Mouse (Mus musculus) MEL (cell line): ENCODE results near the gene Vmn2r36.
"Not testable (repeated sequence)": the region's sequence is repeated elsewhere in the genome, so short reads cannot be mapped to it uniquely, and the experiment has no call there.

Source experiments
- CTCF ChIP-seq, 3 experiments: IDR thresholded peaks in 2 of 3; conservative IDR thresholded peaks in 1 of 3; 2 replicates each; pipeline ENCODE4 v1.5.1; 2011 to 2012; ENCODE audit warnings: low read length in 3 of 3, low read depth in 2 of 3, mild to moderate bottlenecking in 2 of 3, improper control_type of control experiment in 1 of 3, inconsistent platforms in 1 of 3, mixed read lengths in 1 of 3, moderate library complexity in 1 of 3; ENCODE audit not compliant: control insufficient read depth in 1 of 3, insufficient read depth in 1 of 3, poor library complexity in 1 of 3, severe bottlenecking in 1 of 3
- GATA1 ChIP-seq: IDR thresholded peaks from 2 replicates; pipeline ENCODE4 v1.6.1; 2011; ENCODE audit warnings: low read depth, low read length, improper control_type of control experiment
- MAZ ChIP-seq: IDR thresholded peaks from 2 replicates; pipeline ENCODE4 v1.6.1; 2012; ENCODE audit warnings: low read depth, mild to moderate bottlenecking, inconsistent platforms, low read length, improper control_type of control experiment
- SIN3A ChIP-seq: IDR thresholded peaks from 2 replicates; pipeline ENCODE4 v1.6.1; 2012; ENCODE audit warnings: low read length, improper control_type of control experiment, inconsistent platforms
- TBP ChIP-seq: IDR thresholded peaks from 2 replicates; pipeline ENCODE4 v1.8.0; 2011; ENCODE audit warnings: low read depth, low read length, improper control_type of control experiment
- UBTF ChIP-seq: IDR thresholded peaks from 2 replicates; pipeline ENCODE4 v1.6.1; 2012; ENCODE audit warnings: low read depth, mild to moderate bottlenecking, inconsistent platforms, low read length, improper control_type of control experiment, moderate library complexity, borderline replicate concordance; ENCODE audit not compliant: insufficient read depth
- USF1 ChIP-seq: IDR thresholded peaks from 2 replicates; pipeline ENCODE4 v1.6.1; 2014; ENCODE audit warnings: low read depth, mild to moderate bottlenecking, inconsistent platforms, low read length, improper control_type of control experiment, moderate library complexity
- ZMIZ1 ChIP-seq: IDR thresholded peaks from 2 replicates; pipeline ENCODE4 v1.6.1; 2012; ENCODE audit warnings: low read depth, mild to moderate bottlenecking, inconsistent platforms, low read length, improper control_type of control experiment, moderate library complexity

GRCm38 (mm10) chr7:7902395-7902794 lies at the start of gene Vmn2r36:
- not testable (repeated sequence) for TF ChIP-seq MAZ; CTCF (IDR thresholded peaks at IDR 0.05 in 2 of 3, conservative IDR thresholded peaks at IDR 0.05 in 1 of 3; ENCODE audit: control insufficient read depth in 1 of 3, insufficient read depth in 1 of 3, low read depth in 2 of 3, low read length in 3 of 3, poor library complexity in 1 of 3, severe bottlenecking in 1 of 3); SIN3A; TBP; ZMIZ1; USF1; GATA1; UBTF
